Mouse (Mus musculus): ENCODE data around the gene Odf2. TPM values are rescaled to one million over a fixed set of nuclear protein-coding genes. Genes with fewer than 3 reads are reported as not detected.

Gene Odf2
- polyA plus RNA-seq, 1 experiment from 2014 or later: 70.3 TPM

- Histone ChIP-seq H3K9me3 (no peaks in the 10 kb centered on the region), H3K4me1 (replicated peaks) (peaks cover 75% of the 10 kb centered on the region), H3K9ac (no peak overlapping the region), H3K27ac (no peak overlapping the region), H3K36me3 (no peaks in the 10 kb centered on the region), H3K27me3 (no peaks in the 10 kb centered on the region), H3K4me3 (no peak overlapping the region), H3K4me2 (no peak overlapping the region)
- no peak for ATAC-seq (ENCODE audit: low FRiP score)
- WGBS: 30% methylated on average over 5 of the region's 5 CpGs
Measured at GRCm38 (mm10) chr2:29853736-29854135, 35.3 kb upstream of the Odf2 start.

GRCm38 (mm10) chr2:29855585-29856210 lies 33.3 kb upstream of the Odf2 start:
- Histone ChIP-seq H3K4me3 (no peak overlapping the region), H3K27ac (peak overlapping the region; percentile 75), H3K36me3 (no peaks in the 10 kb centered on the region), H3K4me2 (no peak overlapping the region), H3K9ac (no peak overlapping the region; the same call in 1 of the 2 replicates), H3K4me1 (replicated peaks) (peaks cover 60% of the 10 kb centered on the region), H3K27me3 (no peaks in the 10 kb centered on the region), H3K9me3 (no peaks in the 10 kb centered on the region)
- WGBS: 27% methylated on average over 10 of the region's 10 CpGs
- no peak for ATAC-seq (ENCODE audit: low FRiP score)

GRCm38 (mm10) chr2:29856451-29857260 lies 32.4 kb upstream of the Odf2 start:
- no peaks in the 10 kb centered on the region for H3K36me3 ChIP-seq
- peak overlapping the region; percentile 75 for H3K27ac ChIP-seq
- H3K4me2 ChIP-seq: 0 out of 2 replicates have a peak overlapping the region, but pooled peaks have one; percentile 4
- H3K9ac ChIP-seq: peak overlapping the region; percentile 60
- H3K4me1 ChIP-seq (replicated peaks): peaks cover 60% of the 10 kb centered on the region
- no peak overlapping the region for H3K4me3 ChIP-seq
- no peak for ATAC-seq (ENCODE audit: low FRiP score)
- 10% methylated on average over 18 of the region's 19 CpGs for WGBS
- no peaks in the 10 kb centered on the region for H3K9me3 ChIP-seq
- no peaks in the 10 kb centered on the region for H3K27me3 ChIP-seq

- WGBS: 10% methylated on average over 2 of the region's 2 CpGs
- H3K4me1 ChIP-seq (replicated peaks): peaks cover 60% of the 10 kb centered on the region
- H3K4me2 ChIP-seq: no peak overlapping the region
- no peaks in the 10 kb centered on the region for H3K27me3 ChIP-seq
- no peak for ATAC-seq (ENCODE audit: low FRiP score)
- H3K4me3 ChIP-seq: no peak overlapping the region
- no peak overlapping the region for H3K9ac ChIP-seq
- H3K36me3 ChIP-seq: no peaks in the 10 kb centered on the region
- peak overlapping the region; percentile 75; the same call in 1 of the 2 replicates for H3K27ac ChIP-seq
- no peaks in the 10 kb centered on the region for H3K9me3 ChIP-seq
Measured at GRCm38 (mm10) chr2:29857341-29857740, 31.7 kb upstream of the Odf2 start.

GRCm38 (mm10) chr2:29857967-29858366 lies 31.1 kb upstream of the Odf2 start:
- H3K4me3 ChIP-seq: no peak overlapping the region
- no peak overlapping the region for H3K9ac ChIP-seq
- H3K9me3 ChIP-seq: no peaks in the 10 kb centered on the region
- H3K27me3 ChIP-seq: no peaks in the 10 kb centered on the region
- no peak for ATAC-seq (ENCODE audit: low FRiP score)
- 54% methylated on average over 5 of the region's 5 CpGs for WGBS
- H3K27ac ChIP-seq: no peak overlapping the region
- H3K4me2 ChIP-seq: no peak overlapping the region
- peaks cover 55% of the 10 kb centered on the region for H3K4me1 ChIP-seq (replicated peaks)
- H3K36me3 ChIP-seq: no peaks in the 10 kb centered on the region

GRCm38 (mm10) chr2:29858748-29859473 lies 30.1 kb upstream of the Odf2 start:
- no peak; the same call in 1 of the 2 replicates for ATAC-seq (ENCODE audit: low FRiP score)
- peaks cover 45% of the 10 kb centered on the region for H3K4me1 ChIP-seq (replicated peaks)
- no peak overlapping the region for H3K9ac ChIP-seq
- no peak overlapping the region for H3K4me3 ChIP-seq
- no peak overlapping the region for H3K4me2 ChIP-seq
- no peaks in the 10 kb centered on the region for H3K9me3 ChIP-seq
- WGBS: 9% methylated on average over 5 of the region's 5 CpGs
- 0 out of 2 replicates have a peak overlapping the region, but pooled peaks have one; percentile 30 for H3K27ac ChIP-seq
- no peaks in the 10 kb centered on the region for H3K27me3 ChIP-seq
- no peaks in the 10 kb centered on the region for H3K36me3 ChIP-seq

- H3K4me1 ChIP-seq (replicated peaks): peaks cover 14% of the 10 kb centered on the region
- 82% methylated on average over 4 of the region's 4 CpGs for WGBS
Measured at GRCm38 (mm10) chr2:29865125-29865524, 23.9 kb upstream of the Odf2 start.

GRCm38 (mm10) chr2:29868949-29869645 lies 19.9 kb upstream of the Odf2 start, which contains the start of gene Cercam:
Gene Cercam (plus strand): TSS chr2:29869164.
- peak within 1 kb of the TSS; percentile 47 for H3K4me3 ChIP-seq
- peak within 1 kb of the TSS; percentile 74 for H3K4me2 ChIP-seq
- peaks cover 23% of the 10 kb centered on the region for H3K4me1 ChIP-seq (replicated peaks)
- ATAC-seq (ENCODE audit: low FRiP score): peak; percentile 90
- H3K9me3 ChIP-seq: no peaks in the 10 kb centered on the region
- peaks cover 21% of the 10 kb centered on the region for H3K36me3 ChIP-seq
- peak within 1 kb of the TSS; percentile 74 for H3K9ac ChIP-seq
- H3K27ac ChIP-seq: peak within 1 kb of the TSS; percentile 82
- under 1% methylated on average over 39 of the region's 44 CpGs for WGBS
- no peaks in the 10 kb centered on the region for H3K27me3 ChIP-seq

More at GRCm38 (mm10) chr2:29865125-29865524, 23.9 kb upstream of the Odf2 start:
- H3K36me3 ChIP-seq: no peaks in the 10 kb centered on the region
- ATAC-seq (ENCODE audit: low FRiP score): no peak
- no peak overlapping the region for H3K9ac ChIP-seq
- H3K9me3 ChIP-seq: no peaks in the 10 kb centered on the region
- no peak overlapping the region for H3K4me3 ChIP-seq
- no peak overlapping the region for H3K27ac ChIP-seq
- H3K4me2 ChIP-seq: no peak overlapping the region
- H3K27me3 ChIP-seq: no peaks in the 10 kb centered on the region

- H3K4me2 ChIP-seq: peak overlapping the region; percentile 74
- peak; percentile 58 for ATAC-seq (ENCODE audit: low FRiP score)
- H3K4me1 ChIP-seq (replicated peaks): peaks cover 23% of the 10 kb centered on the region
- WGBS: 1% methylated on average over 17 of the region's 17 CpGs
- peak overlapping the region; percentile 74 for H3K9ac ChIP-seq
- no peaks in the 10 kb centered on the region for H3K9me3 ChIP-seq
- H3K4me3 ChIP-seq: peak overlapping the region; percentile 47
- peaks cover 23% of the 10 kb centered on the region for H3K36me3 ChIP-seq
- H3K27me3 ChIP-seq: no peaks in the 10 kb centered on the region
- H3K27ac ChIP-seq: peak overlapping the region; percentile 82
Measured at GRCm38 (mm10) chr2:29869646-29870451, 19.2 kb upstream of the Odf2 start.

- Histone ChIP-seq H3K9me3 (no peaks in the 10 kb centered on the region), H3K36me3 (peaks cover 40% of the 10 kb centered on the region)
- 93% methylated on average over 10 of the region's 10 CpGs for WGBS
Measured at GRCm38 (mm10) chr2:29872581-29873295, 16.3 kb upstream of the Odf2 start.

More at GRCm38 (mm10) chr2:29872581-29873295, 16.3 kb upstream of the Odf2 start:
- no peak overlapping the region for H3K27ac ChIP-seq
- peaks cover 25% of the 10 kb centered on the region for H3K4me1 ChIP-seq (replicated peaks)
- no peak overlapping the region for H3K4me2 ChIP-seq
- H3K9ac ChIP-seq: peak overlapping the region; percentile 4; the same call in 1 of the 2 replicates
- no peak overlapping the region for H3K4me3 ChIP-seq
- no peak for ATAC-seq (ENCODE audit: low FRiP score)
- no peaks in the 10 kb centered on the region for H3K27me3 ChIP-seq
